Mouse (Mus musculus) heart, embryonic 14.5 days (tissue): ENCODE results near the gene Taf5. TPM values are rescaled to one million over a fixed set of nuclear protein-coding genes. Genes with fewer than 3 reads are reported as not detected.

Source experiments
- ATAC-seq: fragments of 200-750 bp; cut with Nextera tagmentation; 2 replicates; pipeline ENCODE4 v1.8.0; 2017; ENCODE audit warnings: low read depth, moderate TSS enrichment; ENCODE audit not compliant: insufficient number of reproducible peaks, insufficient read depth, low FRiP score
- H3K27ac ChIP-seq, 2 experiments: fragments of 200-500 bp in 1 of 2; fragments of 300-500 bp in 1 of 2; sonication (generic) in 1 of 2; replicated peaks in 1 of 2; 2 replicates each; pipeline ENCODE4 v1.5.1; 2012 to 2014; ENCODE audit warnings: low read depth in 2 of 2, low read length in 2 of 2, control low read depth in 1 of 2, mild to moderate bottlenecking in 1 of 2, mixed read lengths in 1 of 2; ENCODE audit not compliant: control insufficient read depth in 1 of 2, insufficient read depth in 1 of 2
- H3K27me3 ChIP-seq: fragments of 300-500 bp; sonication (generic); 2 replicates; pipeline ENCODE4 v1.6.1; 2014; ENCODE audit warnings: mild to moderate bottlenecking, low read length, control low read depth; ENCODE audit not compliant: control insufficient read depth, insufficient read depth
- H3K36me3 ChIP-seq: fragments of 300-500 bp; sonication (generic); 2 replicates; pipeline ENCODE4 v1.6.1; 2014; ENCODE audit warnings: mild to moderate bottlenecking, control low read depth, low read length, mixed read lengths; ENCODE audit not compliant: control insufficient read depth, insufficient read depth
- H3K4me1 ChIP-seq, 2 experiments: fragments of 200-500 bp in 1 of 2; fragments of 300-500 bp in 1 of 2; sonication (generic) in 1 of 2; 2 replicates each; pipeline ENCODE4 v1.6.1; 2012 to 2014; ENCODE audit warnings: low read length in 2 of 2, control low read depth in 1 of 2, mixed read lengths in 1 of 2; ENCODE audit not compliant: control insufficient read depth in 2 of 2, insufficient read depth in 2 of 2
- H3K4me2 ChIP-seq: fragments of 300-500 bp; sonication (generic); 2 replicates; pipeline ENCODE4 v1.6.1; 2014; ENCODE audit warnings: mild to moderate bottlenecking, low read length
- H3K4me3 ChIP-seq, 2 experiments: fragments of 200-500 bp in 1 of 2; fragments of 300-500 bp in 1 of 2; sonication (generic) in 1 of 2; 2 replicates each; pipeline ENCODE4 v1.5.1; 2012 to 2014; ENCODE audit warnings: low read length in 2 of 2, mild to moderate bottlenecking in 2 of 2, control low read depth in 1 of 2, low read depth in 1 of 2, moderate library complexity in 1 of 2; ENCODE audit not compliant: control insufficient read depth in 1 of 2, insufficient read depth in 1 of 2
- H3K9ac ChIP-seq: fragments of 300-500 bp; sonication (generic); 2 replicates; pipeline ENCODE4 v1.6.1; 2014; ENCODE audit warnings: mild to moderate bottlenecking, low read length
- H3K9me3 ChIP-seq: fragments of 300-500 bp; sonication (generic); 2 replicates; pipeline ENCODE4 v1.6.1; 2016; ENCODE audit warnings: low read length, control low read depth; ENCODE audit not compliant: control insufficient read depth
- WGBS: fragments of 180-500 bp; shearing (Covaris S2); extraction: QIAGEN DNeasy Blood & Tissue Kit; methylation state at CpG from one replicate; pipeline ENCODE4 v1.1.7; 2014; 5-methylcytosine and 5-hydroxymethylcytosine counted together
- polyA plus RNA-seq: library from polyadenylated mRNA; unstranded; fragments of >200 nt; fragmentation: Nextera tagmentation; extraction: Ambion mirVana; gene quantifications from 2 replicates; pipeline ENCODE4 v1.2.1, GENCODE M21; 2014

Gene Taf5
- polyA plus RNA-seq, 1 experiment from 2014 or later, result 5.7 TPM

- 80% methylated on average over 13 of the region's 13 CpGs for WGBS
Measured at GRCm38 (mm10) chr19:47047236-47047833, 20.2 kb upstream of the Taf5 start.

GRCm38 (mm10) chr19:47049061-47049460 is 18.5 kb upstream of the Taf5 start:
- H3K27ac ChIP-seq, result no peak overlapping the region
- H3K36me3 ChIP-seq, result peaks cover 33% of the 10 kb centered on the region
- no peak overlapping the region for H3K4me3 ChIP-seq
- H3K4me2 ChIP-seq, result peak overlapping the region; percentile 82
- no peaks in the 10 kb centered on the region for H3K9me3 ChIP-seq
- H3K9ac ChIP-seq, result peak overlapping the region; percentile 38; the same call in 1 of the 2 replicates
- ATAC-seq, result no peak
- WGBS, result 60% methylated on average over 4 of the region's 4 CpGs
- H3K27me3 ChIP-seq, result no peaks in the 10 kb centered on the region
- peaks cover 4 to 10% of the 10 kb centered on the region in 2 experiments; a peak in 3 of 4 replicates for H3K4me1 ChIP-seq

More at GRCm38 (mm10) chr19:47047236-47047833, 20.2 kb upstream of the Taf5 start:
- no peak for ATAC-seq
- H3K27ac ChIP-seq, result no peak overlapping the region
- no peaks in the 10 kb centered on the region for H3K9me3 ChIP-seq
- H3K27me3 ChIP-seq, result no peaks in the 10 kb centered on the region
- H3K4me1 ChIP-seq, result peaks cover 4 to 10% of the 10 kb centered on the region in 2 experiments; a peak in 3 of 4 replicates
- H3K4me3 ChIP-seq, result no peak overlapping the region
- no peak overlapping the region for H3K9ac ChIP-seq
- H3K4me2 ChIP-seq, result no peak overlapping the region
- peaks cover 37% of the 10 kb centered on the region for H3K36me3 ChIP-seq

GRCm38 (mm10) chr19:47049840-47050239 is 17.7 kb upstream of the Taf5 start:
- no peaks in the 10 kb centered on the region for H3K27me3 ChIP-seq
- peak overlapping the region; percentile 93 to 95 for H3K4me3 ChIP-seq
- no peaks in the 10 kb centered on the region for H3K9me3 ChIP-seq
- peaks cover 33% of the 10 kb centered on the region for H3K36me3 ChIP-seq
- no peak for ATAC-seq
- H3K4me1 ChIP-seq, result peaks cover 4 to 10% of the 10 kb centered on the region in 2 experiments; a peak in 3 of 4 replicates
- 7% methylated on average over 7 of the region's 7 CpGs for WGBS
- H3K4me2 ChIP-seq, result peak overlapping the region; percentile 82
- peak overlapping the region; percentile 88 for H3K9ac ChIP-seq
- peak overlapping the region in 1 of 2 experiments; percentile 81; a peak in 1 of 4 replicates for H3K27ac ChIP-seq

- H3K9ac ChIP-seq, result peak within 1 kb of the TSS; percentile 88
- H3K36me3 ChIP-seq, result peaks cover 28% of the 10 kb centered on the region
- H3K27me3 ChIP-seq, result no peaks in the 10 kb centered on the region
- H3K4me3 ChIP-seq, result peak within 1 kb of the TSS; percentile 93 to 95
- H3K9me3 ChIP-seq, result no peaks in the 10 kb centered on the region
- H3K27ac ChIP-seq, result peak within 1 kb of the TSS; percentile 75 to 81
- H3K4me1 ChIP-seq, result peaks cover 4 to 10% of the 10 kb centered on the region in 2 experiments; a peak in 3 of 4 replicates
- WGBS, result under 1% methylated on average over 75 of the region's 75 CpGs
- peak within 1 kb of the TSS; percentile 82 for H3K4me2 ChIP-seq
- peak; percentile 71 for ATAC-seq
Measured at GRCm38 (mm10) chr19:47050271-47051032, 17.1 kb upstream of the Taf5 start, which contains the start of gene Pcgf6. Gene Pcgf6 (minus strand): TSS chr19:47050906.

- H3K27me3 ChIP-seq, result no peaks in the 10 kb centered on the region
- H3K4me1 ChIP-seq, result peaks cover 4 to 10% of the 10 kb centered on the region in 2 experiments; a peak in 3 of 4 replicates
- H3K9me3 ChIP-seq, result no peaks in the 10 kb centered on the region
- H3K4me2 ChIP-seq, result no peak overlapping the region
- WGBS, result 78% methylated on average over 4 of the region's 4 CpGs
- no peak for ATAC-seq
- H3K27ac ChIP-seq, result no peak overlapping the region
- peaks cover 4% of the 10 kb centered on the region for H3K36me3 ChIP-seq
- no peak overlapping the region for H3K4me3 ChIP-seq
- no peak overlapping the region for H3K9ac ChIP-seq
Measured at GRCm38 (mm10) chr19:47052927-47053326, 14.6 kb upstream of the Taf5 start.

- Histone ChIP-seq H3K27me3 (no peaks in the 10 kb centered on the region), H3K4me1 (peaks cover 4 to 10% of the 10 kb centered on the region in 2 experiments; a peak in 3 of 4 replicates), H3K9me3 (no peaks in the 10 kb centered on the region), H3K27ac (no peak overlapping the region), H3K9ac (no peak overlapping the region), H3K4me3 (no peak overlapping the region), H3K4me2 (no peak overlapping the region), H3K36me3 (no peaks in the 10 kb centered on the region)
- ATAC-seq, result no peak
- 88% methylated on average over 4 of the region's 4 CpGs for WGBS
Measured at GRCm38 (mm10) chr19:47053471-47053870, 14.1 kb upstream of the Taf5 start.

- no peaks in the 10 kb centered on the region for H3K27me3 ChIP-seq
Measured at GRCm38 (mm10) chr19:47057684-47058083, 9.9 kb upstream of the Taf5 start.

More at GRCm38 (mm10) chr19:47057684-47058083, 9.9 kb upstream of the Taf5 start:
- no peak overlapping the region for H3K9ac ChIP-seq
- no peaks in the 10 kb centered on the region for H3K9me3 ChIP-seq
- ATAC-seq, result no peak
- H3K27ac ChIP-seq, result no peak overlapping the region
- H3K4me3 ChIP-seq, result no peak overlapping the region
- H3K4me1 ChIP-seq, result no peaks in the 10 kb centered on the region
- WGBS, result 64% methylated on average over 1 of the region's 1 CpGs
- H3K36me3 ChIP-seq, result no peaks in the 10 kb centered on the region
- H3K4me2 ChIP-seq, result no peak overlapping the region
